Mouse (Mus musculus): ENCODE data around the gene D130043K22Rik. TPM values are rescaled to one million over a fixed set of nuclear protein-coding genes. Genes with fewer than 3 reads are reported as not detected.

The D130043K22Rik gene
- polyA plus RNA-seq, 1 experiment from 2014 or later, result 9.6 TPM

- Histone ChIP-seq H3K36me3 (ENCODE audit: control insufficient read depth, insufficient read depth, low read length) (no peaks in the 10 kb centered on the region), H3K27me3 (replicated peaks; ENCODE audit: control insufficient read depth, insufficient read depth, low read length) (no peaks in the 10 kb centered on the region), H3K27ac (ENCODE audit: low read depth, low read length) (no peak overlapping the region), H3K9me3 (ENCODE audit: control insufficient read depth, low read length) (no peaks in the 10 kb centered on the region), H3K4me2 (ENCODE audit: low read length) (no peak overlapping the region), H3K4me3 (ENCODE audit: low read length) (no peak overlapping the region), H3K9ac (ENCODE audit: low read depth, low read length) (no peak overlapping the region), H3K4me1 (ENCODE audit: control insufficient read depth, insufficient read depth, low read depth, low read length) (peaks cover 12% of the 10 kb centered on the region)
- ATAC-seq, result no peak
- WGBS, result 91% methylated on average over 7 of the region's 7 CpGs
These were observed 88.3 kb downstream of the D130043K22Rik start for GRCm38 (mm10) chr13:24933199-24933598.

- WGBS, result 39% methylated on average over 5 of the region's 5 CpGs
- Histone ChIP-seq H3K27me3 (replicated peaks; ENCODE audit: control insufficient read depth, insufficient read depth, low read length) (no peaks in the 10 kb centered on the region), H3K4me2 (ENCODE audit: low read length) (peak overlapping the region; percentile 58), H3K36me3 (ENCODE audit: control insufficient read depth, insufficient read depth, low read length) (no peaks in the 10 kb centered on the region), H3K9me3 (ENCODE audit: control insufficient read depth, low read length) (no peaks in the 10 kb centered on the region), H3K27ac (ENCODE audit: low read depth, low read length) (peak overlapping the region; percentile 91; the same call in 1 of the 2 replicates), H3K4me3 (ENCODE audit: low read length) (peak overlapping the region; percentile 97), H3K9ac (ENCODE audit: low read depth, low read length) (peak overlapping the region; percentile 98), H3K4me1 (ENCODE audit: control insufficient read depth, insufficient read depth, low read depth, low read length) (peaks cover 14% of the 10 kb centered on the region)
- ATAC-seq, result peak; percentile 22
These were observed 91.8 kb downstream of the D130043K22Rik start for GRCm38 (mm10) chr13:24936772-24937107.

GRCm38 (mm10) chr13:24937108-24937838, 92.3 kb downstream of the D130043K22Rik start, which contains the start of gene Aldh5a1:
Gene Aldh5a1 (minus strand): TSS chr13:24937661.
- Histone ChIP-seq H3K9me3 (ENCODE audit: control insufficient read depth, low read length) (no peaks in the 10 kb centered on the region), H3K4me1 (ENCODE audit: control insufficient read depth, insufficient read depth, low read depth, low read length) (peaks cover 14% of the 10 kb centered on the region), H3K27me3 (replicated peaks; ENCODE audit: control insufficient read depth, insufficient read depth, low read length) (no peaks in the 10 kb centered on the region), H3K27ac (ENCODE audit: low read depth, low read length) (peak within 1 kb of the TSS; percentile 91), H3K9ac (ENCODE audit: low read depth, low read length) (peak within 1 kb of the TSS; percentile 98), H3K36me3 (ENCODE audit: control insufficient read depth, insufficient read depth, low read length) (no peaks in the 10 kb centered on the region), H3K4me3 (ENCODE audit: low read length) (peak within 1 kb of the TSS; percentile 97), H3K4me2 (ENCODE audit: low read length) (peak within 1 kb of the TSS; percentile 58)
- under 1% methylated on average over 69 of the region's 75 CpGs for WGBS
- ATAC-seq, result peak; percentile 90

GRCm38 (mm10) chr13:24937839-24938166, 92.9 kb downstream of the D130043K22Rik start:
- H3K36me3 ChIP-seq (ENCODE audit: control insufficient read depth, insufficient read depth, low read length), result no peaks in the 10 kb centered on the region
- H3K27ac ChIP-seq (ENCODE audit: low read depth, low read length), result peak overlapping the region; percentile 91
- WGBS, result 17% methylated on average over 12 of the region's 12 CpGs
- peak overlapping the region; percentile 58 for H3K4me2 ChIP-seq (ENCODE audit: low read length)
- H3K4me1 ChIP-seq (ENCODE audit: control insufficient read depth, insufficient read depth, low read depth, low read length), result peaks cover 14% of the 10 kb centered on the region
- peak overlapping the region; percentile 97 for H3K4me3 ChIP-seq (ENCODE audit: low read length)
- peak; percentile 60 for ATAC-seq
- peak overlapping the region; percentile 98 for H3K9ac ChIP-seq (ENCODE audit: low read depth, low read length)
- no peaks in the 10 kb centered on the region for H3K27me3 ChIP-seq (replicated peaks; ENCODE audit: control insufficient read depth, insufficient read depth, low read length)
- H3K9me3 ChIP-seq (ENCODE audit: control insufficient read depth, low read length), result no peaks in the 10 kb centered on the region

GRCm38 (mm10) chr13:24938683-24939082, 93.7 kb downstream of the D130043K22Rik start:
- WGBS, result 30% methylated on average over 9 of the region's 9 CpGs
- no peaks in the 10 kb centered on the region for H3K27me3 ChIP-seq (replicated peaks; ENCODE audit: control insufficient read depth, insufficient read depth, low read length)
- no peaks in the 10 kb centered on the region for H3K36me3 ChIP-seq (ENCODE audit: control insufficient read depth, insufficient read depth, low read length)
- no peak for ATAC-seq
- H3K9me3 ChIP-seq (ENCODE audit: control insufficient read depth, low read length), result no peaks in the 10 kb centered on the region
- H3K4me2 ChIP-seq (ENCODE audit: low read length), result no peak overlapping the region
- H3K4me1 ChIP-seq (ENCODE audit: control insufficient read depth, insufficient read depth, low read depth, low read length), result peaks cover 14% of the 10 kb centered on the region
- no peak overlapping the region for H3K4me3 ChIP-seq (ENCODE audit: low read length)
- H3K9ac ChIP-seq (ENCODE audit: low read depth, low read length), result no peak overlapping the region
- no peak overlapping the region for H3K27ac ChIP-seq (ENCODE audit: low read depth, low read length)

- ATAC-seq, result no peak
- H3K4me1 ChIP-seq (ENCODE audit: control insufficient read depth, insufficient read depth, low read depth, low read length), result peaks cover 14% of the 10 kb centered on the region
- no peaks in the 10 kb centered on the region for H3K9me3 ChIP-seq (ENCODE audit: control insufficient read depth, low read length)
- H3K36me3 ChIP-seq (ENCODE audit: control insufficient read depth, insufficient read depth, low read length), result no peaks in the 10 kb centered on the region
- no peak overlapping the region for H3K4me2 ChIP-seq (ENCODE audit: low read length)
- H3K27me3 ChIP-seq (replicated peaks; ENCODE audit: control insufficient read depth, insufficient read depth, low read length), result no peaks in the 10 kb centered on the region
- 90% methylated on average over 9 of the region's 9 CpGs for WGBS
- no peak overlapping the region for H3K27ac ChIP-seq (ENCODE audit: low read depth, low read length)
- no peak overlapping the region for H3K9ac ChIP-seq (ENCODE audit: low read depth, low read length)
- H3K4me3 ChIP-seq (ENCODE audit: low read length), result no peak overlapping the region
These were observed 94.5 kb downstream of the D130043K22Rik start for GRCm38 (mm10) chr13:24939472-24939871.

GRCm38 (mm10) chr13:24942512-24943282, 97.8 kb downstream of the D130043K22Rik start, which contains the start of gene Gpld1:
Gene Gpld1 (plus strand): TSS chr13:24943152.
- Histone ChIP-seq H3K27me3 (replicated peaks; ENCODE audit: control insufficient read depth, insufficient read depth, low read length) (no peaks in the 10 kb centered on the region), H3K4me2 (ENCODE audit: low read length) (0 out of 2 replicates have a peak within 1 kb of the TSS, but pooled peaks have one; percentile 17), H3K9ac (ENCODE audit: low read depth, low read length) (no peak within 1 kb of the TSS), H3K27ac (ENCODE audit: low read depth, low read length) (no peak within 1 kb of the TSS), H3K4me1 (ENCODE audit: control insufficient read depth, insufficient read depth, low read depth, low read length) (peaks cover 7% of the 10 kb centered on the region), H3K36me3 (ENCODE audit: control insufficient read depth, insufficient read depth, low read length) (no peaks in the 10 kb centered on the region), H3K4me3 (ENCODE audit: low read length) (no peak within 1 kb of the TSS), H3K9me3 (ENCODE audit: control insufficient read depth, low read length) (no peaks in the 10 kb centered on the region)
- no peak for ATAC-seq
- WGBS, result 46% methylated on average over 17 of the region's 17 CpGs

GRCm38 (mm10) chr13:24943303-24943702, 98.4 kb downstream of the D130043K22Rik start:
- Histone ChIP-seq H3K4me2 (ENCODE audit: low read length) (no peak overlapping the region), H3K9me3 (ENCODE audit: control insufficient read depth, low read length) (no peaks in the 10 kb centered on the region), H3K4me1 (ENCODE audit: control insufficient read depth, insufficient read depth, low read depth, low read length) (0 out of 2 replicates have a peak, but pooled peaks cover 2% of the 10 kb centered on the region), H3K27me3 (replicated peaks; ENCODE audit: control insufficient read depth, insufficient read depth, low read length) (no peaks in the 10 kb centered on the region), H3K36me3 (ENCODE audit: control insufficient read depth, insufficient read depth, low read length) (no peaks in the 10 kb centered on the region), H3K4me3 (ENCODE audit: low read length) (no peak overlapping the region), H3K27ac (ENCODE audit: low read depth, low read length) (no peak overlapping the region), H3K9ac (ENCODE audit: low read depth, low read length) (no peak overlapping the region)
- WGBS, result 86% methylated on average over 8 of the region's 8 CpGs
- ATAC-seq, result no peak

GRCm38 (mm10) chr13:24945567-24945966, 100.6 kb downstream of the D130043K22Rik start:
- Histone ChIP-seq H3K9ac (ENCODE audit: low read depth, low read length) (no peak overlapping the region), H3K27ac (ENCODE audit: low read depth, low read length) (no peak overlapping the region), H3K36me3 (ENCODE audit: control insufficient read depth, insufficient read depth, low read length) (no peaks in the 10 kb centered on the region), H3K9me3 (ENCODE audit: control insufficient read depth, low read length) (no peaks in the 10 kb centered on the region), H3K4me1 (ENCODE audit: control insufficient read depth, insufficient read depth, low read depth, low read length) (no peaks in the 10 kb centered on the region), H3K27me3 (replicated peaks; ENCODE audit: control insufficient read depth, insufficient read depth, low read length) (no peaks in the 10 kb centered on the region), H3K4me3 (ENCODE audit: low read length) (no peak overlapping the region), H3K4me2 (ENCODE audit: low read length) (no peak overlapping the region)
- 10% methylated on average over 4 of the region's 4 CpGs for WGBS
- peak; percentile 83 for ATAC-seq
